Mouse (Mus musculus): ENCODE measurements around the gene Rab17. TPM values are rescaled to one million over a fixed set of nuclear protein-coding genes. Genes with fewer than 3 reads are reported as not detected.

The Rab17 gene
- total RNA-seq, 2 experiments from 2014 or later: 2.4 to 2.9 TPM

DNA sequence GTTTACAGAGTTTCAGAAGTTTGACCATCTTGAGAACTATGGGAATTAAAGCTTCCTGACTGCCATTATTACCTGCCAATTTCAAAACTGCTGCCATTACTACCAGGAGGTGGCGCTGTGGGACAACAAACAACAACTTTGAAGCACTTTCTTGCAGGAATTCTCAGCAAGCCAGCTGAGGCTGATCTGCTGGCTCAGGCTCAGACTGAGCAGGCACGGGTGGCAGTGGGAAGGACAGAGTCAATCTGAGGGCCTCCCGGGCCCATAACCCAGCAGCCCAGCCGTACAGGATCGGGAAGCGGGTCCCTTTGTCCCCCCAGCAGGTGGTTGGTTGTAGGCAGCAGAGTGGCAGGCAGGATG lies 40.9 kb downstream of the Rab17 start:
- peak; percentile 84 to 95 for DNase-seq

DNA sequence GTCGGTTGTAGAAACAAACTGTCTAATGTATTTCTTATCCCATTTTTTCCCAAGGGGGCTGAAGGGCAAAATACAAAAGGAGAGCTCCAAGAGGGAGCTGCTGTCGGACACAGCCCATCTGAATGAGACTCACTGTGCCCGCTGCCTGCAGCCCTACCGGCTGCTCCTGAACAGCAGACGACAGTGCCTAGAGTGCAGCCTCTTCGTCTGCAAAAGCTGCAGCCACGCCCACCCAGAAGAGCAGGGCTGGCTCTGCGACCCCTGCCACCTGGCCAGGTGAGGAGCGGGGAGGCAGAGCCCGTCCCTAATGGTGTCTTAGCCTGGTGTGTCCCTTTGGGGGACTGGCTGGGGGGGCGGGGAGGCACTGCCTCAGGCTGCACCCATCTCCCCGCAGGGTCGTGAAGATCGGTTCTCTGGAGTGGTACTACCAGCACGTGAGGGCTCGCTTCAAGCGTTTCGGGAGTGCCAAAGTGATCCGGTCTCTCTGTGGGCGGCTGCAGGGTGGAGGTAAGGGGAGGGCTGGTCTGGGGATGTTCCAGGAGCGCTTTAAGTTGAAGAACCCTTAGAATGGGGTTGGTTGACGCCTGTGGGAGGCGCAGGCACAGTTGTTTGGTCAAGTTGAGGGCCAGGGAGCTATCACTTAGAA lies 41.4 kb downstream of the Rab17 start:
- DNase-seq: no peak

DNA sequence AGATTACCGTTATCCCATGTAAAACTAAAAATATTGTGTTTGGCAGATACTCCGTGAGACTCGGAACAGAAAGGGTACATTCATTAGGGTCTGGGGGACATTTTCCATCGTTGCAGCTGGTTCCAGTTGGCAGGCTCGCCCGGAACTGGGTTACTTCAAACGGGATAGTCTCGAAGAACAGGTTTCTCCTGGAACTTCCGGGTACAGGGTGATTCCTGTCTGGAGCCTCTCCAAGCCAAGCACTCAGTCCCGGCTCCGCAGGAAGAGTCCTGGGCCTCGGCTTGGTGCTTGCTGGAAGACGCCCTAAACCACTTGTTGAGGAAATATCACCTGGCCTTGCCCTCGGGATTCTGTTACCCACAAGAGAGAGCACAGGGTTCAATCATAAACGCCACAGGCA lies 42.2 kb downstream of the Rab17 start:
- peak; percentile 40 to 62 for DNase-seq

DNA sequence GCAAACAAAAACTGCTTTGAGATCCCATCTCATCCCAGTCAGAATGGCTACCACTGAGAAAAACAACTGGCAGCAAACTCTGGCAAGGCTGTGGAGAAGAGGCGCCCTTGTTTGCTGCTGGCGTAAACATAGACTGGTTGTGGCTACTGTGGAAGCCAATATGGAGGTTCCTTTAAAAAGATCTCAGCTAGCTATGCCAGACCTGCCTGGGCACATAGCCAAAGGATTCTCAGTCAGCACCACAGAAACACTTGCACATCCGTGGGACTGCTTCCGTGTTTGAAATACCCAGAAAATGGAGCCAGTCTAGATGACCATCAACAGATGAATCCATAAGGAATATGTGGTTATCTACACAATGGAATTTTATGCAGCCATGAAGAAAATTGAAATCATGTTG lies 43.4 kb downstream of the Rab17 start:
- DNase-seq: no peak

DNA sequence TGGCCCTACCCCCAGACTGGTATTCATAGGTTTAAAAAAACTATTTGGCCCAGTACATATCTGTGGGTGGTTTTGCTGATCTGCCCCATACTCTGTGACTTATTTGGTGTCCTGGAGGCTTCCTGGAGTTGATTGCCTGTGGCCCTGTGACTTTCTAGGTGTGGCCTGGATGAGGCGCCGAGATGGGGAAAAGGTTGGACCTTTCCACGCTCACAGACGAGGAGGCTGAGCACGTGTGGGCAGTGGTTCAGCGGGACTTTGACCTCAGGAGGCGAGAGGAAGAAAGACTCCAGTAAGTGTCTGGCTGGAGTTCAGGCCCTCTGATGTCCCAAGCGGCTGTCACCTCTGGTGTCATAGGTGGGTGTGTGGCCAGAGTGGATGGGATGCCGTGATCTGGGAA lies 47.8 kb downstream of the Rab17 start:
- no peak for DNase-seq

DNA sequence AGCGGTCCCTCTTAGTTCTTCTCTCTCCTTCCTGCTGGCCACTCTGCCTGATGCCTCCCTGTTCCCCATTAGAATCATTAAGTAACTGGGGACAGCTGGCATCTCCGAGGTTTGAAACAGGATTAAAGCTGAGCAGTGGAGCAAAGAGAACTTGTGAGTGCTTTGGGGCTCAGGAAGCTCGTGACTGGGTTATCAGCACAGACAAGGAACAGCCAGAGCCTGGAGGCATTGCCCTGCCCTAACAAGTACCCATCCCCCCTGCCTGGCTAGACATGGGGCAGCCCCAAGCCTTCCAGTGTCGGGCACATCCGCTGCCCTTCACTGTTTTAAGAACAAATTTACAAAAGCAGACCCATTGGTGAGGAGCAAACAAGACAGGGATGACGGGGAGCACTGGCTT lies 52.0 kb downstream of the Rab17 start:
- no peak for DNase-seq

DNA sequence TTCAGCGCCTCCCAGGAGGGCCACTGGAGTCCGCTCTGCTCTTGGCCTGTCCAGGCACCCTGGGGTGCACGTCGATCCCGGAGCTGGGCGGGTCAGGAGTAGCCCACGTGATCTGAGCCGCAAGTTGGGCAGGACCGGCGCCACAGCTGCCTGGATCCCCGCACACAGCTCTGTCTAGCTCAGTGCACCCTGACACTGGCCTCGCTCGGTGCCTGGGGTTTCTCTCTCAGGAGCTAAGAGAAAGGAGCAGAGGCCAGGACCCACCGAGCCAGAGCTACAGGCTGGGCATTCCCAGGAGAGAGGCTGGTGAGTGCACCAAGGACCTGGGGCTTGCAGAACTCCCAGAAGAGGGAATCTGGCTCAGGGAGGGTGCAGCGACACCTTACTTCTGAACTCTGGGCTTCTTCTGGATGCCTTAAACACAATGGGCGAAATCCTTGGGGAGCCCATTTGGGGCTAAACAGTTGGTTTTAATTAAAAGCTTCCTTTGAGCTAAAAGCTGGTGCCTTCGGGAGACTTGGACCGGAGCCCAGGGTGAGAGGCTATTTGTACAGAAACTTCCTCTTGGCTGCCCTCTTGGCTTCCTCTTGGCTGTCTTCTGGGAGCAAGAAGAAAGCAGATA lies 54.4 kb downstream of the Rab17 start, which contains the start of gene Mlph:
Gene Mlph (plus strand): TSS at position 138 of the 622 bp plus-strand sequence.
- peak; percentile 58 to 63 for DNase-seq

DNA sequence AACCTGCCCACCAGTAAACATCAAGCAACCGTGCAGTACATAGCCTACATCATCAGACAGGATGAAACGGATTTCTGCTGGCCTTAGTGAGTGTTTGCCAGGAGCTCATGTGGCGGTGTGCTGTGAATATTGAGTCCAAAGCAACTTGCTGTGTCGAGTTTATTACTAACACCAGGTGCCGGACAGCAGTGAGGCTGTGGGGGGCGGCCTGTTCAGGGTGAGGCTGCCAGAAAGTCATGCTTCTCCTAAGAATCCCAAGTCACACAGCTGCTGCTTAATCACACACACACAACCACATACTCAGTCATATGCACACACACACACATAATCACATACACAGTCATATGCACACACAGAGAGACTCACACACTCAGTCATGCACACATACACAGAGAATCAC lies 56.2 kb downstream of the Rab17 start:
- DNase-seq: no peak

DNA sequence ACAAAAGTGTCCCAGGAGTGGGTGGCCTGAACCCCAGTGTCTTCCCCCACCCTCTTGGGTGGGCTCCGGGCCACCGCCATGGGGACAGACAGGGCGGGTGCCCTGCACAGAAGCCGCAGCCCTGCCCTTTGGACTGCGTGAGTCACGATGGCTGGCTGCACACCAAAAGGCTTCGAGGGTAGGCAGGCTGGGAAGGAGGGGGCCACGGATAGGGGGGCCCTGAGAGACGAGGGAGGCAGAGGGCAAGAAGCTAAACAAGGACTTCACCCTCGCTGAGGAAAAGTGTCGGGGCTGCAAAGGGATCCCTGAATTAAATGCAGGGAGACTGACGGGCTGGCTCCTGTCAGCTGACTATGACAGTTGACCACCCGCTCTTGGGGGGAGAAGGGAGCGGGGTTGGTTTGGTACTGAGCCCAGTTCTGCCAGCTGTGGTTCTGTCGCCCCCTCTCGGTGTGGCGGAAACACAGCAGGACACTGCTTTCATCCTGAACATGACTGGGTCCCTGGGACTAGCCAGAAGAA lies 59.8 kb downstream of the Rab17 start:
- DNase-seq: peak; percentile 76 to 82

DNA sequence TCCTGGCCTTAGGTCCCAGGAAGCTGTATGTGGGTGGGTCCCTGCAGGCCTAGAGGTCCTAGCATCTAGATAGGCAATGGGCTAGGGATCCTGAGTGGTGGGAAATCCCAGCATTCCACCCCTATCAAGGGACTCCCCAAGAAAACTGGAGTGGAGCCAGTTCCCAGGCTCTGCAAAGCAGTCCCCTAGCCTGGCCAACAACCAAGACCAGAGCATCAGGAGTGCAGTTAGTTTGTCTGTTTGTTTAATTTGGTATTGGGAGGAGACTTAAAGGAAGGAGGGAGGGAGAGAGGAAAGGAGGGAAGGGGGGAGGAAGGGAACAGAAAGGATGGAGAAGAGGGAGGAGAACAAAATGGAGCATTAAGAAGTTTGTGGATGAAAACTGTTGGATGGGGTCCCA lies 60.3 kb downstream of the Rab17 start:
- DNase-seq: peak; percentile 66 to 80

Other genes with a start within 250 kb of the Rab17 start
- 10 to 100 TPM; 20.8 to 25.6 TPM for gene Col6a3, start 125.7 kb downstream of the Rab17 start, total RNA-seq (2021)
- gene Mlph, start 54.6 kb downstream of the Rab17 start, total RNA-seq (2021): 1 to 10 TPM; 1.1 to 1.5 TPM
- gene Prlh, start 16.6 kb downstream of the Rab17 start, total RNA-seq (2021): not detected
- 10 to 100 TPM; 62.9 to 67.0 TPM for gene Lrrfip1, start 29.1 kb upstream of the Rab17 start, total RNA-seq (2021)
- not detected for gene Rbm44, start 175.4 kb upstream of the Rab17 start, total RNA-seq (2021)
- 1 to 10 TPM; 7.3 to 7.8 TPM for gene Ramp1, start 210.2 kb upstream of the Rab17 start, total RNA-seq (2021)

Data from heart, adult 18-20 months (tissue).